Mouse (Mus musculus): Measurements from ENCODE around the gene Dclk2. TPM values are rescaled to one million over a fixed set of nuclear protein-coding genes. Genes with fewer than 3 reads are reported as not detected.

Dclk2 gene
- polyA plus RNA-seq, 1 experiment from 2014 or later = 13.8 TPM

GRCm38 (mm10) chr3:86818001-86818585 lies 102.6 kb downstream of the Dclk2 start:
- Histone ChIP-seq H3K4me2 (no peak overlapping the region), H3K27me3 (no peaks in the 10 kb centered on the region), H3K4me1 (replicated peaks) (no peaks in the 10 kb centered on the region), H3K27ac (replicated peaks) (no peak overlapping the region), H3K9me3 (replicated peaks) (no peaks in the 10 kb centered on the region), H3K36me3 (replicated peaks) (no peaks in the 10 kb centered on the region), H3K9ac (no peak overlapping the region), H3K4me3 (replicated peaks) (no peak overlapping the region)
- WGBS (ENCODE audit: insufficient replicate concordance) = 72% methylated on average over 13 of the region's 13 CpGs
- ATAC-seq (ENCODE audit: insufficient read depth) = no peak

DNA sequence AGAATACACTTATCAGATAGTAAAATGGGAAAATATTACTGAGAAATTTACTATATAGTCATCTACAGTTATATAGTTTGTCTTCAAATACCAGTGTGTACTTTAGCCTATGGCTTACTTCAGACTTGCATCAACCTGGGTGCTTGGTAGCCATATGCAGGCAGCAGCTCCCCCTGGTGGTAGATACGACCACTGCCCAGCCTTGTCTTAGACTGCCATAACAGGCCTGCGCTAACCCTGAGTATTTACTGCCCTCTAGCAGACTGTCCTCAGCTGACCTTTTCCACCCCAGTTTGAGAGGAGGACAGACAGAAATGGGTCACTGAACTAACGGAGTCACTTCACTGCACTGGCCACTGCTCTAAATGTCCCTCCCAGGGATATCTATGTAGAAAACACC lies 108.0 kb downstream of the Dclk2 start:
- Histone ChIP-seq H3K4me1 (replicated peaks) (no peaks in the 10 kb centered on the region), H3K4me2 (no peak overlapping the region), H3K27ac (replicated peaks) (no peak overlapping the region), H3K9ac (no peak overlapping the region), H3K36me3 (replicated peaks) (no peaks in the 10 kb centered on the region), H3K9me3 (replicated peaks) (no peaks in the 10 kb centered on the region), H3K27me3 (no peaks in the 10 kb centered on the region), H3K4me3 (replicated peaks) (no peak overlapping the region)
- peak; percentile 84 for ATAC-seq (ENCODE audit: insufficient read depth)
- 20% methylated on average over 3 of the region's 3 CpGs for WGBS (ENCODE audit: insufficient replicate concordance)

GRCm38 (mm10) chr3:86810908-86811307 lies 109.7 kb downstream of the Dclk2 start:
- WGBS (ENCODE audit: insufficient replicate concordance) = 75% methylated on average over 5 of the region's 5 CpGs
- Histone ChIP-seq H3K9me3 (replicated peaks) (no peaks in the 10 kb centered on the region), H3K9ac (no peak overlapping the region), H3K4me3 (replicated peaks) (no peak overlapping the region), H3K4me1 (replicated peaks) (no peaks in the 10 kb centered on the region), H3K36me3 (replicated peaks) (no peaks in the 10 kb centered on the region), H3K27me3 (no peaks in the 10 kb centered on the region), H3K4me2 (no peak overlapping the region), H3K27ac (replicated peaks) (no peak overlapping the region)
- ATAC-seq (ENCODE audit: insufficient read depth) = no peak

DNA sequence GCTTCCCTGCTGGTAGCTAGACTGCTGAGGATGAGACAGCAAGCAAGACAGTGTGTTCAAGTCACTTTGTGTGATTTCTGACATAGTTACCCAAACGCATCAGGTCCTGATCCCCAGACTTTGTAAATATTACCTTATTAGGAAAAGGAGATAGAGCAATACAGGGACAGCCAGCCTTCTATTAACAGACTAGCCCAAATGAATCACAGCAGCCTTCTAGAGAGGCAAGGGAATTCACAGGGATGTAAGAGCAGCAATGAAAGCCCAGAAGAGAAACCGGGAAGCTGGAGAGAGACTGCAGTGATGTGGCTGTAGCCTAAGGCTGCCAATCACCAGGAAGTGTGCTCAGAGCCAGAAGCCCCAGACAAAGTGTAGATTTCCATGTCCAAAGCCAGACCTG lies 111.0 kb downstream of the Dclk2 start:
- Histone ChIP-seq H3K4me2 (no peak overlapping the region), H3K4me3 (replicated peaks) (no peak overlapping the region), H3K36me3 (replicated peaks) (no peaks in the 10 kb centered on the region), H3K27me3 (no peaks in the 10 kb centered on the region), H3K27ac (replicated peaks) (no peak overlapping the region), H3K4me1 (replicated peaks) (no peaks in the 10 kb centered on the region), H3K9me3 (replicated peaks) (no peaks in the 10 kb centered on the region), H3K9ac (no peak overlapping the region)
- 62% methylated on average over 2 of the region's 2 CpGs for WGBS (ENCODE audit: insufficient replicate concordance)
- no peak for ATAC-seq (ENCODE audit: insufficient read depth)

DNA sequence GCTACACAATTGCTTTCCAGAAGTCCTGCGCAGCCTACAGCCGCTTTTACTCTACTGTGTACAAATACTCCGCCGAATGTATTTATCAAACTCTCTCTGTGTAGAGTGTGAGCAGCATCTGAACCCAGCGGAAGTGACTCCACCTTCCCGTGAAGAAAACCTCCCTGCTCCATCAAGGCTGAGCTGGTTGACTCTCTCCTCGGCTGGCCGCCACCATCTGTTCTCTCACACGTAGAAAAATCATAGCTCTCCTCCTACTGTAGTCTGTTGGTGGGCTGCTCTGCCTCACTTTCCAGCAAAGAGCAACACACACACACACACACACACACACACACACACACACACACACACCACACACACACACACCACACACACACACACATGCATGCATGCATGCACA lies 111.5 kb downstream of the Dclk2 start:
- 71% methylated on average over 9 of the region's 9 CpGs for whole genome bisulfite sequencing (ENCODE audit: insufficient replicate concordance)
- no peaks in the 10 kb centered on the region for H3K36me3 ChIP-seq (replicated peaks)
- no peak overlapping the region for H3K27ac ChIP-seq (replicated peaks)
- H3K9me3 ChIP-seq (replicated peaks) = no peaks in the 10 kb centered on the region
- H3K4me3 ChIP-seq (replicated peaks) = no peak overlapping the region
- H3K4me1 ChIP-seq (replicated peaks) = no peaks in the 10 kb centered on the region
- ATAC-seq (ENCODE audit: insufficient read depth) = no peak
- no peak overlapping the region for H3K4me2 ChIP-seq
- no peaks in the 10 kb centered on the region for H3K27me3 ChIP-seq
- no peak overlapping the region for H3K9ac ChIP-seq

- Histone ChIP-seq H3K27me3 (no peaks in the 10 kb centered on the region), H3K4me3 (replicated peaks) (no peak overlapping the region), H3K4me1 (replicated peaks) (peaks cover 5% of the 10 kb centered on the region), H3K9me3 (replicated peaks) (no peaks in the 10 kb centered on the region), H3K36me3 (replicated peaks) (no peaks in the 10 kb centered on the region), H3K9ac (no peak overlapping the region), H3K4me2 (no peak overlapping the region), H3K27ac (replicated peaks) (no peak overlapping the region)
- ATAC-seq (ENCODE audit: insufficient read depth) = 0 out of 2 replicates have a peak, but pooled peaks have one; percentile 46
- 67% methylated on average over 14 of the region's 14 CpGs for WGBS (ENCODE audit: insufficient replicate concordance)
Measured at GRCm38 (mm10) chr3:86807750-86808467, 112.7 kb downstream of the Dclk2 start.

GRCm38 (mm10) chr3:86806834-86807233 lies 113.8 kb downstream of the Dclk2 start:
- H3K4me2 ChIP-seq = no peak overlapping the region
- H3K27me3 ChIP-seq = no peaks in the 10 kb centered on the region
- no peak overlapping the region for H3K9ac ChIP-seq
- no peak for ATAC-seq (ENCODE audit: insufficient read depth)
- peaks cover 15% of the 10 kb centered on the region for H3K4me1 ChIP-seq (replicated peaks)
- H3K9me3 ChIP-seq (replicated peaks) = no peaks in the 10 kb centered on the region
- no peak overlapping the region for H3K27ac ChIP-seq (replicated peaks)
- H3K36me3 ChIP-seq (replicated peaks) = no peaks in the 10 kb centered on the region
- WGBS (ENCODE audit: insufficient replicate concordance) = 84% methylated on average over 9 of the region's 9 CpGs
- no peak overlapping the region for H3K4me3 ChIP-seq (replicated peaks)

DNA sequence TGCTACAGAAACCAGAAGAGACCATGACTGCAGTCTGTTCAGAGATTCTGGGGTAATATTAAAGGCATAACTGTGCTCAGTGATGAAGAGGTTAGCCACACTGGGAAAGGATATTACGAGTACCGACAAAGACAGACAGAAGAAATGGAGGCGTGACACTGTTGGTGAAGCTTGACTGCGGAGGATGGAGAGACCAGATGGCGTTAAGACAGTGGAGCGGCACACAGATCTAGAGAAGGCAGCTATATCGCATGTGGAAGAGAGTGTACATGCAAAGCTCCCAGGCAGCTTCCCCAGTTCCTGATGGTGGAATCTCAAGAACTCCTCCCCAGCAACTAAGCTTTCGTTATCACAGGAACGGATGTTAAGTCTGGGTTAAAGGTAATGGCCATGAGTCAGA lies 116.4 kb downstream of the Dclk2 start:
- Histone ChIP-seq H3K4me1 (replicated peaks) (peaks cover 41% of the 10 kb centered on the region), H3K4me3 (replicated peaks) (no peak overlapping the region), H3K27ac (replicated peaks) (no peak overlapping the region), H3K9ac (no peak overlapping the region), H3K36me3 (replicated peaks) (no peaks in the 10 kb centered on the region), H3K27me3 (no peaks in the 10 kb centered on the region), H3K9me3 (replicated peaks) (no peaks in the 10 kb centered on the region), H3K4me2 (no peak overlapping the region)
- no peak for ATAC-seq (ENCODE audit: insufficient read depth)
- WGBS (ENCODE audit: insufficient replicate concordance) = 84% methylated on average over 9 of the region's 9 CpGs

DNA sequence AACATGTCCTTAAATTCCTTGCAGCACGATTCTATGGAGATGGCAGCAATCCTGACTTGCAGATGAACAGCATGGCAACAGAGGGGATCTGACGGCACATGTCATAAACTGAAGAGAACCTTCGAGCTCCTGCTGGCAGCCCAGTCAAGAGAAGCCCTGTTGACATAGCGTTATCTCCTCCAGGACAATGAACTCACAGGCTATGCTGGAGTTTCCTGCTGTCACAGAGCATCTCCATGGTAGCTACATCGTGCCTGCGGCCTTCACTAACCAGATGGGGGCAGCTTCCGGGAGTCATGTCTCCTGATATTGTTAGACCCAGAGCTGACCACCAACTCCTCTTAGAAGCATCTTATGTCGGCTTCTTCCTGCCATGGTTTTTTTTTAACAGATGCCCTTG lies 117.8 kb downstream of the Dclk2 start:
- no peak overlapping the region for H3K9ac ChIP-seq
- no peak for ATAC-seq (ENCODE audit: insufficient read depth)
- H3K36me3 ChIP-seq (replicated peaks) = no peaks in the 10 kb centered on the region
- H3K9me3 ChIP-seq (replicated peaks) = no peaks in the 10 kb centered on the region
- peaks cover 46% of the 10 kb centered on the region for H3K4me1 ChIP-seq (replicated peaks)
- 33% methylated on average over 8 of the region's 8 CpGs for WGBS (ENCODE audit: insufficient replicate concordance)
- H3K27me3 ChIP-seq = no peaks in the 10 kb centered on the region
- no peak overlapping the region for H3K4me2 ChIP-seq
- 0 out of 2 replicates have a peak overlapping the region, but pooled peaks have one; percentile 7 for H3K27ac ChIP-seq (replicated peaks)
- no peak overlapping the region for H3K4me3 ChIP-seq (replicated peaks)

- WGBS (ENCODE audit: insufficient replicate concordance) = 67% methylated on average over 8 of the region's 8 CpGs
- no peak for ATAC-seq (ENCODE audit: insufficient read depth)
- H3K27me3 ChIP-seq = no peaks in the 10 kb centered on the region
- H3K36me3 ChIP-seq (replicated peaks) = no peaks in the 10 kb centered on the region
- H3K4me1 ChIP-seq (replicated peaks) = peaks cover 63% of the 10 kb centered on the region
- H3K9me3 ChIP-seq (replicated peaks) = no peaks in the 10 kb centered on the region
- H3K27ac ChIP-seq (replicated peaks) = peak overlapping the region; percentile 49
- no peak overlapping the region for H3K4me2 ChIP-seq
- H3K4me3 ChIP-seq (replicated peaks) = no peak overlapping the region
- no peak overlapping the region for H3K9ac ChIP-seq
Measured at GRCm38 (mm10) chr3:86800841-86801240, 119.8 kb downstream of the Dclk2 start.

DNA sequence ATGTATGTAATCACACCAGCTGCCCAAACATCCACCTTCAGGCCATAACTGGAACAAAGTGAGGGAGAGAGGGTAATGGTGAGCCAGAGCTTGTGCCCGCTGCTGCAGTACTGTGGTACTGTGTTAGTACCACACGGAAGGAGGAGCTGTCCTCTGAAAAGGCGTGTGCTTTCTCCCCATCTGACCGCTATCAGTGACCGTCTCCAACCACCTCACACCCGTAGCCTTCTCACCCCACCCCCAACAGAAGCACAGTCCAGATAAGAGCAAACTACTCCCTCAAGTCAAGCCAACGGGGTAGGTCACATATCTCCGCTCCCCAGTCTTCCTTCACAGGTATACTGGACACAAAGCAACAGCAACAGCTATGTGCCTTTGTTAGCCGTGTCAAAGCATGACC lies 121.6 kb downstream of the Dclk2 start:
- ATAC-seq (ENCODE audit: insufficient read depth) = peak; percentile 98
- H3K9ac ChIP-seq = peak overlapping the region; percentile 58

More for the DNA sequence above, 121.6 kb downstream of the Dclk2 start:
- 28% methylated on average over 9 of the region's 9 CpGs for WGBS (ENCODE audit: insufficient replicate concordance)
- Histone ChIP-seq H3K4me1 (replicated peaks) (peaks cover 64% of the 10 kb centered on the region), H3K27me3 (no peaks in the 10 kb centered on the region), H3K9me3 (replicated peaks) (no peaks in the 10 kb centered on the region), H3K4me3 (replicated peaks) (peak overlapping the region; percentile 59), H3K36me3 (replicated peaks) (no peaks in the 10 kb centered on the region), H3K4me2 (peak overlapping the region; percentile 71), H3K27ac (replicated peaks) (peak overlapping the region; percentile 94)
